Mouse (Mus musculus) ES-E14 (cell line): ENCODE measurements at regions not wholly inside any gene's neighbourhood (a gene's known extent, or its start where the extent isn't known, plus 50 kb on each side); places are given as distances from the start of the nearest gene placed in this dataset.

Experiments
- CHD2 ChIP-seq: IDR thresholded peaks from 2 replicates; pipeline ENCODE4 v1.6.1; 2014; ENCODE audit warnings: mild to moderate bottlenecking, low read depth, low read length, inconsistent platforms
- HCFC1 ChIP-seq: IDR thresholded peaks from 2 replicates; pipeline ENCODE4 v1.6.1; 2012; ENCODE audit warnings: low read length, inconsistent platforms, borderline replicate concordance; ENCODE audit not compliant: insufficient read depth
- MAFK ChIP-seq: IDR thresholded peaks from 2 replicates; pipeline ENCODE4 v1.6.1; 2014; ENCODE audit warnings: mild to moderate bottlenecking, low read depth, low read length, inconsistent platforms; ENCODE audit not compliant: insufficient read depth
- ZC3H11A ChIP-seq: IDR thresholded peaks from 2 replicates; pipeline ENCODE4 v1.6.1; 2012; ENCODE audit warnings: low read depth, mild to moderate bottlenecking, inconsistent platforms, low read length, borderline replicate concordance
- ZNF384 ChIP-seq: IDR thresholded peaks from 2 replicates; pipeline ENCODE4 v1.6.1; 2012; ENCODE audit warnings: low read depth, low read length, inconsistent platforms

GRCm38 (mm10) chr1:128810094-128810493 is 218.0 kb upstream of the Cxcr4 start:
- TF ChIP-seq ZC3H11A (no peak), MAFK (no peak), ZNF384 (no peak), CHD2 (no peak), HCFC1 (no peak)
